Mouse (Mus musculus): ENCODE measurements around the gene Mif.

DNA sequence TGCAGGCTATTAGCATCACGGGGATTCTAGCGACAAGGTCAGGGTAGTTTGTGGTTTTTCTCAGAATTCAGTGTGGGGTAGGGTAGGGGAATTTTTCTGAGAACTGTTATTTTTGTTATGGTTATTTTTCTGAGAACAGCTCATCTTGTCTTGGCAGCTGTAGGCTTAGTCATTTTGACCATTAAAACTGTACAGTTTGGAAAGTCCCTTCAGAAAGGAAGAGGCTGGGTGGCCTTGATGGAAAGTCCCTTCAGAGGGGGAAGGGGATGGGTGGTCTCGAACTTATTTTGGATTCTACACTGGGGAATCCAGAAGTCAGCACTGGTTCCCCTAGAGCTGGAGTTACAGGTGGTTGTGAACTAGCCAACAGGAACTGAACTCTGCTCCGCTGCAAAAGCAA lies 35.5 kb downstream of the Mif start:
- no peak for TF ChIP-seq CTCF (conservative IDR thresholded peaks at IDR 0.05; ENCODE audit: low read length)
- TF ChIP-seq NANOG (IDR thresholded peaks at IDR 0.05; ENCODE audit: borderline replicate concordance, low read length) = no peak
